Mouse (Mus musculus) embryonic facial prominence, embryonic 12.5 days (tissue): ENCODE results near the gene Rasa2. TPM values are rescaled to one million over a fixed set of nuclear protein-coding genes. Genes with fewer than 3 reads are reported as not detected.
"Not testable (repeated sequence)": the region's sequence is repeated elsewhere in the genome, so short reads cannot be mapped to it uniquely, and the experiment has no call there.

ENCODE experiments used
- ATAC-seq: fragments of 200-750 bp; cut with Nextera tagmentation; 2 replicates; pipeline ENCODE4 v1.8.0; 2017; ENCODE audit not compliant: insufficient number of reproducible peaks, insufficient read depth, low FRiP score, low TSS enrichment
- H3K27ac ChIP-seq: fragments of 300-500 bp; sonication (generic); 2 replicates; pipeline ENCODE4 v1.5.1; 2016; ENCODE audit warnings: mild to moderate bottlenecking
- H3K27me3 ChIP-seq: fragments of 300-500 bp; sonication (generic); 2 replicates; pipeline ENCODE4 v1.6.1; 2016; ENCODE audit warnings: mild to moderate bottlenecking, moderate library complexity
- H3K36me3 ChIP-seq: fragments of 300-500 bp; sonication (generic); 2 replicates; pipeline ENCODE4 v1.6.1; 2016; ENCODE audit warnings: mild to moderate bottlenecking
- H3K4me1 ChIP-seq: fragments of 300-500 bp; sonication (generic); 2 replicates; pipeline ENCODE4 v1.6.1; 2016
- H3K4me2 ChIP-seq: fragments of 300-500 bp; sonication (generic); replicated peaks from 2 replicates; pipeline ENCODE4 v1.6.1; 2016; ENCODE audit warnings: mild to moderate bottlenecking, moderate library complexity
- H3K4me3 ChIP-seq: fragments of 300-500 bp; sonication (generic); 2 replicates; pipeline ENCODE4 v1.5.1; 2016; ENCODE audit warnings: mild to moderate bottlenecking
- H3K9ac ChIP-seq: fragments of 300-500 bp; sonication (generic); 2 replicates; pipeline ENCODE4 v1.6.1; 2016; ENCODE audit warnings: mild to moderate bottlenecking, moderate library complexity
- H3K9me3 ChIP-seq: fragments of 300-500 bp; sonication (generic); 2 replicates; pipeline ENCODE4 v1.6.1; 2016; ENCODE audit warnings: mild to moderate bottlenecking, moderate library complexity
- WGBS: fragments of 180-500 bp; shearing (Covaris S2); methylation state at CpG from one replicate; pipeline ENCODE4 v1.1.7; 2016; 5-methylcytosine and 5-hydroxymethylcytosine counted together
- polyA plus RNA-seq: library from polyadenylated mRNA; unstranded; fragments of >200 nt; fragmentation: Nextera tagmentation; extraction: Ambion mirVana; gene quantifications from 2 replicates; pipeline ENCODE4 v1.2.1, GENCODE M21; 2016

Rasa2 gene
- polyA plus RNA-seq, 1 experiment from 2014 or later = 23.9 TPM

DNA sequence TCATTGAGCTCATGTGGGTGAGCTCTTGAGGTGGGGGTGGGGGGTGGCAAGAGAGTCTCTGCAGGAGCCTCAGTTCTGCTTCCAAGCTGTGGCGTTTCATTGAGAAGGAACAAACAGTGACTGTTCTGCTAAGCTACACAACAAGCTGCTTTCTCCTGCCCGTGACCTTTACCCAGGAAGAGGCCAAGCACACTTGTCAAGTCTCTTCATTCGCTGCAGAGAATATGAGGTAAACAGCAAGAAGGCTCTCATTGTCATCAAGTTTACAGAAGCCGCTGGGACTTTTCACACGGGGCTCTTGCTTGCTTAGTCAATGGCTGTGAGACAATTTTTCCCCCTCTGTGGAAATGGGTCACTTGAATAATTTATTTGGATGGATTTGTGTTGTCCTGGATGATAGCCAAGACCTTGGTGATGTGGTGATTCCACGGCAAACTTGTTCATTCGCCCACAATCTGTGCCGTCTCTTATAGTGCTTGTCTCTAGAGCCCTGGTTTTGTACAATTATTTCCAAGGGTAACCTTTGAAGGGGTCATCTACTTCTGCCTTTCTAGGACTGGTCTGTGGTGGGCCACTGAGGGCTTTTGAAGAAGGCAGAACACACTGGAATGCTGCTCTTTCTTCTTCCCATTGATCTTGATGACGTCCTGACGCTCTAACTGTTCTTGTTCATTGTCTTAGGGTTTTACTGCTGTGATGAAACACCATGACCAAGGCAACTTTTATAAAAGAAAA, 29.3 kb upstream of the Rasa2 start:
- H3K9me3 ChIP-seq = no peaks in the 10 kb centered on the region
- no peak overlapping the region for H3K4me2 ChIP-seq
- no peak overlapping the region for H3K9ac ChIP-seq
- no peak for ATAC-seq
- H3K27me3 ChIP-seq = no peaks in the 10 kb centered on the region
- no peaks in the 10 kb centered on the region for H3K36me3 ChIP-seq
- no peak overlapping the region for H3K27ac ChIP-seq
- no peaks in the 10 kb centered on the region for H3K4me1 ChIP-seq
- WGBS = 63% methylated on average over 10 of the region's 10 CpGs
- H3K4me3 ChIP-seq = no peak overlapping the region

DNA sequence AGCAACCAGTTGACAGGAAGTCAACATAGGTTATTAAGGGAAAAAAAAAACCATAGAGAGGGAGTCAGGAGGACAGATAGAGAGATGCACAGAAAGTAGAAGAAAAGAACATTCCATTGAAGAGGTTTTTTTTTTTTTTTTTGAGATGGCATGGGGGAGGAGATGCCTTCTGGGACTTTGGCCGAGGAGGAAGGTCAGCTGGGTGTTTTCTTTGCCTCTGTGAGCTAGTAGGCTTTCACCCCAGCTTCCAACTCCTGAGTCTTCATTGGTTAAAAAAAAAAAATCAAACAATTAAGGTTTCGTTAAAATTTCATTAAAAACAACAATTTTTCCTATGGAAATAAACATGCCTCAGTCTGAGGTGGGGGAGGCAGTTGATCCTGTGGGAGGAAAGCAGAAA, 28.4 kb upstream of the Rasa2 start:
- H3K4me2 ChIP-seq = no peak overlapping the region
- no peaks in the 10 kb centered on the region for H3K4me1 ChIP-seq
- 60% methylated on average over 2 of the region's 2 CpGs for WGBS
- H3K36me3 ChIP-seq = no peaks in the 10 kb centered on the region
- no peak for ATAC-seq
- no peak overlapping the region for H3K9ac ChIP-seq
- H3K27ac ChIP-seq = no peak overlapping the region
- no peak overlapping the region for H3K4me3 ChIP-seq
- no peaks in the 10 kb centered on the region for H3K27me3 ChIP-seq
- H3K9me3 ChIP-seq = no peaks in the 10 kb centered on the region

DNA sequence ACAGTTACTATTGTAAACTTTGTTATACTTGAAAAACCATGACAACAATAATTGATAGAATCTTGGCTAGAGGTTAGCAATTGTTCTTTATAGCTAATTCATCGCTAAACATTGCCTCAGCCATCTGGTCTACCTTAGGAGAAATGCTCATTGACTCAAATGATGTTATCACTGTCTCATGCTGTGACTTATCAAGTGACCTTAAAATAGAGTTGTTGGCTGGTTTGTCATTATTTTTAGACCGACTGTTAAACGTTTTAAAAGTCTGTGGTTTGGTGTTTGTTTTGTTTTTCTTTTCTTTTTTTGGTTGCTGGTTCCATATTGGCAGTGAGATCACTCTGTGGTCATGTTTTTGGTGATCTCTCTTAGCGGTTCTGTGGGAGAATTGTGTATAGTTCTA, 22.1 kb upstream of the Rasa2 start:
- Histone ChIP-seq H3K27me3 (no peaks in the 10 kb centered on the region), H3K4me1 (no peaks in the 10 kb centered on the region), H3K9ac (no peak overlapping the region), H3K4me3 (no peak overlapping the region), H3K4me2 (no peak overlapping the region), H3K27ac (no peak overlapping the region), H3K9me3 (no peaks in the 10 kb centered on the region), H3K36me3 (no peaks in the 10 kb centered on the region)
- no peak for ATAC-seq
- 74% methylated on average over 4 of the region's 4 CpGs for WGBS

DNA sequence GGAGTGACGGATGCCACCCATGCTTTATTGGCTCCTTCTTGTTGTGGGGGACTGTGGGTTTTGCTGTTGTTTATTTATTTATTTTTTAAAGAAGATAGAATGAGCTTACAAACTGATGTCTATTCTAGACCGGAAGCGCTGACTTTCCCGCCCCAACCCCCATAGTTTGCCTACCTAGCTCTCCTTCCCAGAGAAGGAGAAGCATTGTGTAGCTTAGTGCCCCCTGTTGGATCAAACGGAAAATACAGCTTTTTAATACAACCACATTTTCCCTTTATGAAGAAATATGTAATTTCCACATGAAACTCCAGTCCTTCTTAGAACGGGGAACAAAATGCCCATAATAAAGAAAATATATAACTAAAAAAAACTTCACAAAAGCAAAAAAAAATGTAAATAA, 21.3 kb upstream of the Rasa2 start:
- 63% methylated on average over 6 of the region's 6 CpGs for WGBS
- Histone ChIP-seq H3K36me3 (no peaks in the 10 kb centered on the region), H3K9me3 (no peaks in the 10 kb centered on the region), H3K27me3 (no peaks in the 10 kb centered on the region), H3K27ac (no peak overlapping the region), H3K4me1 (no peaks in the 10 kb centered on the region), H3K4me2 (no peak overlapping the region), H3K9ac (no peak overlapping the region), H3K4me3 (no peak overlapping the region)
- ATAC-seq = no peak

DNA sequence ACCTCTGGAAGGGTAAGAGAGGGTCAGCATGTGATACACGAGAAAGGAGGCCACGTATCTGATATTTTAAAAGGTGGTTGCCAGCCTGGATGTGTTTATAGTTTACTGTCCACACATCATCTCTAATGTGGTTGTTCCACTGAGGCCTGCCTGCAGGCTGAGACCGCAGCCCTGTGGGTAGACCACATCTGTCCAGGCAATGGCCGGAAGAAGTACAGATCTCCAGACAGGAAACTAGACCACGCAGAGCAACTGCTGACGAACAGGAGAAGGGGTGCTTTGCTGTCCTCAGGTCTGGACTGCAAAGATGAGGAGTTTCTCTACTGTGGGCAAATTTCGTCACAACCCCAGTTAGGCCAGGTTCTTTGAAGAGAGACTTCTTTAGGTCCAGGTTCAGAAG, 19.4 kb upstream of the Rasa2 start:
- H3K4me2 ChIP-seq = no peak overlapping the region
- no peak overlapping the region for H3K27ac ChIP-seq
- no peaks in the 10 kb centered on the region for H3K9me3 ChIP-seq
- 73% methylated on average over 7 of the region's 7 CpGs for WGBS
- no peaks in the 10 kb centered on the region for H3K36me3 ChIP-seq
- no peaks in the 10 kb centered on the region for H3K4me1 ChIP-seq
- ATAC-seq = no peak
- no peak overlapping the region for H3K9ac ChIP-seq
- H3K4me3 ChIP-seq = no peak overlapping the region
- H3K27me3 ChIP-seq = no peaks in the 10 kb centered on the region

DNA sequence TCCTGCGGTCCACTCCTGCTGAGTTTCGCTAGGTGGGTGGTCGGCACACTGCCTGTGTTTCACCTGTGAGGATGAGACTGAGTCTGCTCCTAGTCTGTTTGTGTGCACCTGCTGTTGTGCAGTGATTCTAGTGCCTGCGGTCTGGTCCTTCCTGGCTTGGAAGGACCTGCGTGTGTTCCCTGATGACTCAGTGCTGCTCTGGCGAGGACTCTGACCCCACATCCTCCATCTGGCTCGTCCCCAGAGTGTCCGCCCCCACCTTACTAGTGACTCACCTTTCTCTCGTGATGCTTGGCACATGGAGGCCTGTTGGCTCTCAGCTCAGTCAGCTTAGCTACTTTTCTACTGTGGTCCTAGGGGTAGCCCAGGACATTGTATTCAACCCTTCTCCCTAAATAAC, 18.5 kb upstream of the Rasa2 start:
- Histone ChIP-seq H3K9me3 (no peaks in the 10 kb centered on the region), H3K27ac (no peak overlapping the region), H3K36me3 (no peaks in the 10 kb centered on the region), H3K27me3 (no peaks in the 10 kb centered on the region), H3K4me2 (no peak overlapping the region), H3K4me3 (no peak overlapping the region), H3K9ac (no peak overlapping the region), H3K4me1 (no peaks in the 10 kb centered on the region)
- 59% methylated on average over 9 of the region's 9 CpGs for WGBS
- ATAC-seq = no peak

DNA sequence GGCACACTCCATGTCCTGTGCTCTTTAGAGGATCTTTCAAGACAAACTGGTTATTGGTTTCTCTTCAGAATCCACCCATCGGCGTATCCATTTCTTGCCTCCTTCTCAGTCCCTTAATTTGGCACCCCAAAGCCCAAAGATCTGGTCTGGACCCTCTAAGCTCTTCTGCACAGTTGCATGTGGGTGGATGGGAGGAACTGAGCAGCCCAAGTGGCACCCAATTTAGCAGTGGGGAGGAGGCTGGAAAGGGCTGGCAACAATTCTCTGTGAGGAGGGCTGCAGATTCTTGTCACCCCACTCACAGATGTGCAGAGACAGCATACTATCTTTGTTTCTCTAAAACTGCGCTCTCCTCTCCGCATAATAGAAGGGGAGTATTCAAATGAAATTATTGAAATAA, 17.9 kb upstream of the Rasa2 start:
- H3K4me3 ChIP-seq = no peak overlapping the region
- no peaks in the 10 kb centered on the region for H3K4me1 ChIP-seq
- H3K9ac ChIP-seq = no peak overlapping the region
- ATAC-seq = no peak
- no peak overlapping the region for H3K27ac ChIP-seq
- WGBS = 90% methylated on average over 4 of the region's 4 CpGs
- no peaks in the 10 kb centered on the region for H3K27me3 ChIP-seq
- no peaks in the 10 kb centered on the region for H3K36me3 ChIP-seq
- no peaks in the 10 kb centered on the region for H3K9me3 ChIP-seq
- no peak overlapping the region for H3K4me2 ChIP-seq

DNA sequence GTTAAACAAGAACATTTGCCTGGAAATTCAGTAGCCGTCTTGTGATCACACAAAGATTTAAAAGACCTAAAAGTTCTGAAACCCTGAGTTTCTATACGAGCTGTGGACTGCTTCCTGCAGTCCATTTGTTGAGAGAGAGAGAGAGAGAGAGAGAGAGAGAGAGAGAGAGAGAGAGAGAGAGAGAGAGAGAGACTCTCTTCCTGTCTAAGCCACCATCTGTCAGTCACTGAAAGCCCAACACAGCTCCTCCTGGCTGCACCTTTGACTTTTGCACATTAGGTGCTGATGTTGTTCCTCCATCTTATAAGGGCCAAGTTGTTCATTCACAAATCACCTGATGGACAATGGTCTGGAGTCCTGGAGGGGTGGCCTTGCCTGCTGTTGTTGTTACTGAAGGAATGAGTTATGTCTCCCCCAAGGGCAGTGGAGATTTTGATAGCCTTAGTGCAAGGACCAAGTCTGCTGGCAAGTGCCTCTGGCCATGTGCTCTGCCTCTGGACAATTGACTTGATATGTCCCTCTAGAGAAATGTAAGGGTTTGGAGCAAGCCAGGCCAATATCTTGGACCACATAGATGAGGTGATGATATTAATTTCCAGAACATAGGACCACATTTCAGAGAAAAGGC, 15.4 kb upstream of the Rasa2 start:
- H3K4me3 ChIP-seq = no peak overlapping the region
- no peak overlapping the region for H3K4me2 ChIP-seq
- no peaks in the 10 kb centered on the region for H3K36me3 ChIP-seq
- ATAC-seq = no peak
- no peak overlapping the region for H3K27ac ChIP-seq
- H3K4me1 ChIP-seq = no peaks in the 10 kb centered on the region
- WGBS = 50% methylated on average over 2 of the region's 2 CpGs
- H3K9me3 ChIP-seq = no peaks in the 10 kb centered on the region
- no peak overlapping the region for H3K9ac ChIP-seq
- H3K27me3 ChIP-seq = no peaks in the 10 kb centered on the region

DNA sequence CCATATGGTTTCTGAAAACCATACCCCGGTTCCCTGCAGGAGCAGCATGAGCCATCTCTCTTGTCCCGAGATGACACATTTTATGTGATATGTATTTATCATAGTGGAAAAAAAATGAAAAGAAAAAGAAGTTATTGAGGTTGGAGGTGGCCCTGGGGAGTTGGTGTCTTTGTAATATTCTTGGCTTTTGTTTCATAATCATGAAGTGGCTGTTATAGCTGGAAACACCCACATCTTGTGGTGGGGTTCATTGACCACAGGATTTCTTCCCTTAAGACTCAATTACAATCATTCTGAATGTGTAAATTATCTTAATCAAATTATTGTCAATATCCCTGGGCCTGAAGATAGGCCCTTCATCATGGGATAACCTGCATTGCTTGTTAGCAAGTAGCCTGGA, 13.4 kb upstream of the Rasa2 start:
- Histone ChIP-seq H3K36me3 (no peaks in the 10 kb centered on the region), H3K27me3 (no peaks in the 10 kb centered on the region), H3K27ac (no peak overlapping the region), H3K9me3 (no peaks in the 10 kb centered on the region), H3K4me2 (no peak overlapping the region), H3K9ac (no peak overlapping the region), H3K4me1 (no peaks in the 10 kb centered on the region), H3K4me3 (no peak overlapping the region)
- 87% methylated on average over 2 of the region's 2 CpGs for WGBS
- no peak for ATAC-seq

DNA sequence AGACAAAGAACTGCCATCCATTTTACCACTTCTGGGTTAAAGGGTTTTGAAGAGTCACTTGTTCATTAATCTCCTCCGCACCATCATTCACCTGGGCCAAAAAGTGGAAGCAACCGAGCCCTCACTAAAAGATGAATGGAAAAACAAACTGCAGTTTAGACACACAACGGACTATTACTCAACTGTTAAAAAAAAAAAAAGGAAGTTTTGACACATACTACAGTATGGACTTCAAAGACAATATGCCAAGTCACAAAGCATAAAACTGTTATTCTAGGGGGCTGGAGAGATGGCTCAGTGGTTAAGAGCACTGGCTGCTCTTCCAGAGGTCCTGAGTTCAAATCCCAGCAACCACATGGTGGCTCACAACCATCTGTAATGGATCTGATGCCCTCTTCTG, 12.6 kb upstream of the Rasa2 start:
- H3K4me2 ChIP-seq, H3K9me3 ChIP-seq, H3K9ac ChIP-seq, H3K27ac ChIP-seq, H3K4me1 ChIP-seq, H3K4me3 ChIP-seq, H3K36me3 ChIP-seq, H3K27me3 ChIP-seq, ATAC-seq: not testable (repeated sequence)
- WGBS = 90% methylated on average over 3 of the region's 3 CpGs

DNA sequence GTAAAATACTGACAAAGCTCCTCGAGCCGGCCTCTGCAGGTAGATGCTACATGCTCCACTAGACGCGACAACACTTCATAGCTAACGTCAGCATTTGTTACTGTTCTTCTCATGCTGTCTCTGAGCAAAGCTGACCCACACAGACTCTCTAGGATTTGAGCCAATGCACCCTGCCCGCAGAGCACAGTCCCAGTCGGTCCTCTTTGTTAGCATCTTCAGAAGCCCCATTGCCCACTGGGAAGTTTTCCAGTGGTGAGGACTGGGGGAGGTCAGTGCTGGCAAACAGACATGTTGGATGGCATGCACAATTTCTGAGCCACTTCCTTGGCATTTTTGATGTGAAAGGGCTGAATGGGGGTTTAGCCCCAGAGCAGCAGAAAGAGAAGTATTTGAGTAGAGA, 8.0 kb upstream of the Rasa2 start:
- WGBS = 86% methylated on average over 7 of the region's 7 CpGs
- ATAC-seq = no peak

DNA sequence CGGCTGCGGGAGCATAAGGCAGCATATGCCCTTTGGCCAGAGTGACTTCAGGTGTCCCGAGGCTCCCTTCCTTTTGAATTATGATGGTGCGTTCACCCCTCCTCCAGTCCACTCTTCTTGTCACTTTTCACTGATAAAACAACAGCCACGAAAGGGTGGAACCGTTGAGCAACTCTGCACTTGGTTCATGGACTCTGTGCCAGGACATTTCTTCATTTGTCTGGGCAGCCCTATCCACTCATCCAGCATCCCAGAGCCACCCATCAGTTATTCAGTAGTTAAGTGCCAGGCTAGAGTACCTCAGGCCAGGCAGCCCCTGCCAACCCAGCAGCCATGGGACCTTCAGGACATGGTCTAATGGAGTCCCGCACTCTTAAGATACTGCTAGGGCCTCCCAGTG, 7.1 kb upstream of the Rasa2 start:
- no peak overlapping the region for H3K4me3 ChIP-seq
- ATAC-seq = no peak
- H3K4me2 ChIP-seq = no peak overlapping the region
- WGBS = 83% methylated on average over 7 of the region's 7 CpGs
- H3K9ac ChIP-seq = no peak overlapping the region
- H3K9me3 ChIP-seq = no peaks in the 10 kb centered on the region
- no peaks in the 10 kb centered on the region for H3K36me3 ChIP-seq
- no peak overlapping the region for H3K27ac ChIP-seq
- no peaks in the 10 kb centered on the region for H3K27me3 ChIP-seq
- no peaks in the 10 kb centered on the region for H3K4me1 ChIP-seq

More for the DNA sequence above, 8.0 kb upstream of the Rasa2 start:
- Histone ChIP-seq H3K4me3 (no peak overlapping the region), H3K4me1 (no peaks in the 10 kb centered on the region), H3K9ac (no peak overlapping the region), H3K4me2 (no peak overlapping the region), H3K36me3 (no peaks in the 10 kb centered on the region), H3K9me3 (no peaks in the 10 kb centered on the region), H3K27ac (no peak overlapping the region), H3K27me3 (no peaks in the 10 kb centered on the region)
